Mouse (Mus musculus) small intestine, adult 2 months (tissue): ENCODE measurements at regions not wholly inside any gene's neighbourhood (a gene's known extent, or its start where the extent isn't known, plus 50 kb on each side); places are given as distances from the start of the nearest gene placed in this dataset.
"Not testable (repeated sequence)": the region's sequence is repeated elsewhere in the genome, so short reads cannot be mapped to it uniquely, and the experiment has no call there.

Experiments
- H3K27ac ChIP-seq: fragments of 200-500 bp; 2 replicates; pipeline ENCODE4 v1.5.1; 2012; ENCODE audit warnings: low read depth, low read length, control low read depth, inconsistent platforms; ENCODE audit not compliant: insufficient read depth
- H3K27me3 ChIP-seq: fragments of 200-500 bp; 2 replicates; pipeline ENCODE4 v1.6.1; 2012; ENCODE audit warnings: mild to moderate bottlenecking, moderate library complexity, low read length, inconsistent platforms; ENCODE audit not compliant: control insufficient read depth, insufficient read depth
- H3K36me3 ChIP-seq: fragments of 200-500 bp; 2 replicates; pipeline ENCODE4 v1.6.1; 2012; ENCODE audit warnings: mild to moderate bottlenecking, low read length, control low read depth, inconsistent platforms; ENCODE audit not compliant: control insufficient read depth, insufficient read depth
- H3K4me1 ChIP-seq: fragments of 200-500 bp; 2 replicates; pipeline ENCODE4 v1.6.1; 2012; ENCODE audit warnings: low read length, inconsistent platforms, mixed read lengths; ENCODE audit not compliant: control insufficient read depth, insufficient read depth, insufficient read length
- H3K4me3 ChIP-seq: fragments of 200-500 bp; 2 replicates; pipeline ENCODE4 v1.5.1; 2012; ENCODE audit warnings: low read depth, mild to moderate bottlenecking, control low read depth, inconsistent platforms, low read length, moderate library complexity
- CTCF ChIP-seq: fragments of 200-500 bp; IDR thresholded peaks from 2 replicates; pipeline ENCODE4 v1.5.1; 2012; ENCODE audit warnings: low read depth, mild to moderate bottlenecking, control low read depth, inconsistent platforms, low read length, moderate library complexity, mixed read lengths; ENCODE audit not compliant: insufficient replicate concordance, insufficient read length; ENCODE audit errors: extremely low read depth
- POLR2A ChIP-seq: fragments of 200-500 bp; IDR thresholded peaks from 2 replicates; pipeline ENCODE4 v1.6.1; 2012; ENCODE audit warnings: low read depth, mild to moderate bottlenecking, control low read depth, inconsistent platforms, low read length, moderate library complexity
- WGBS: fragments of 180-500 bp; shearing (Covaris S2); methylation state at CpG from one replicate; pipeline ENCODE4 v1.1.7; 2018; 5-methylcytosine and 5-hydroxymethylcytosine counted together

GRCm38 (mm10) chr5:132971046-132971445, 427.9 kb upstream of the Auts2 start:
- H3K4me1 ChIP-seq: no peaks in the 10 kb centered on the region
- H3K4me3 ChIP-seq: no peak overlapping the region
- WGBS: 81% methylated on average over 7 of the region's 7 CpGs
- H3K27ac ChIP-seq: no peak overlapping the region
- no peaks in the 10 kb centered on the region for H3K36me3 ChIP-seq
- TF ChIP-seq CTCF (no peak), POLR2A (no peak)
- no peaks in the 10 kb centered on the region for H3K27me3 ChIP-seq

- Histone ChIP-seq H3K4me3 (no peak overlapping the region), H3K36me3 (no peaks in the 10 kb centered on the region), H3K27me3 (no peaks in the 10 kb centered on the region), H3K4me1 (no peaks in the 10 kb centered on the region), H3K27ac (no peak overlapping the region)
- TF ChIP-seq POLR2A (no peak), CTCF (no peak)
- 82% methylated on average over 5 of the region's 5 CpGs for WGBS
Observed at GRCm38 (mm10) chr5:132969376-132969775, 426.2 kb upstream of the Auts2 start.

DNA sequence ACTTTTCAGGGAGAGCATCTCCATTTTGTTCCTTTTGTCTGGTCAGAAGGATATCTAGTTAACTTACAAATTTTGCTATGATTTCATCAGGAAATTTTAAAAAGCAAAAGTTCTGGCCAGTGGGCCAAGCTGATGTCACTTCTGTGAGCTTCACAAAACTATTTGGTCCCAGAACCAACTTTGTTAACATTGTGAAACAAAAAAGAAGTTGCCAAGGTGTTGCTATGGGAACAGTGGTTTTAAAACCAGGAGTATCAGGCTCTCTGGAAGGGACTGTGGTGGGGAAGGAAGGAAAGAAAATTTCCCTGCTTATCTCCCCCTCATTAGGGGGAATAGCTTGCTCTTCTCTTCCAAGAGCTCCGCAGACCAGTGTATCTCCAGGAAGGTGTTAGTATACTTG, 416.8 kb upstream of the Auts2 start:
- WGBS: 64% methylated on average over 1 of the region's 1 CpGs
- Histone ChIP-seq H3K4me3 (no peak overlapping the region), H3K27ac (no peak overlapping the region), H3K4me1 (no peaks in the 10 kb centered on the region), H3K36me3 (no peaks in the 10 kb centered on the region), H3K27me3 (no peaks in the 10 kb centered on the region)
- TF ChIP-seq POLR2A: no peak
- TF ChIP-seq CTCF: no peak

GRCm38 (mm10) chr5:132956184-132956583, 413.0 kb upstream of the Auts2 start:
- H3K4me3 ChIP-seq: no peak overlapping the region
- H3K27me3 ChIP-seq: no peaks in the 10 kb centered on the region
- TF ChIP-seq CTCF (no peak), POLR2A (no peak)
- no peaks in the 10 kb centered on the region for H3K36me3 ChIP-seq
- H3K4me1 ChIP-seq: no peaks in the 10 kb centered on the region
- H3K27ac ChIP-seq: no peak overlapping the region
- 62% methylated on average over 5 of the region's 5 CpGs for WGBS

GRCm38 (mm10) chr5:132955051-132955450, 411.9 kb upstream of the Auts2 start:
- no peak for TF ChIP-seq CTCF
- TF ChIP-seq POLR2A: no peak
- 86% methylated on average over 8 of the region's 8 CpGs for WGBS
- no peaks in the 10 kb centered on the region for H3K36me3 ChIP-seq
- no peak overlapping the region for H3K4me3 ChIP-seq
- H3K27me3 ChIP-seq: no peaks in the 10 kb centered on the region
- no peak overlapping the region for H3K27ac ChIP-seq
- no peaks in the 10 kb centered on the region for H3K4me1 ChIP-seq

DNA sequence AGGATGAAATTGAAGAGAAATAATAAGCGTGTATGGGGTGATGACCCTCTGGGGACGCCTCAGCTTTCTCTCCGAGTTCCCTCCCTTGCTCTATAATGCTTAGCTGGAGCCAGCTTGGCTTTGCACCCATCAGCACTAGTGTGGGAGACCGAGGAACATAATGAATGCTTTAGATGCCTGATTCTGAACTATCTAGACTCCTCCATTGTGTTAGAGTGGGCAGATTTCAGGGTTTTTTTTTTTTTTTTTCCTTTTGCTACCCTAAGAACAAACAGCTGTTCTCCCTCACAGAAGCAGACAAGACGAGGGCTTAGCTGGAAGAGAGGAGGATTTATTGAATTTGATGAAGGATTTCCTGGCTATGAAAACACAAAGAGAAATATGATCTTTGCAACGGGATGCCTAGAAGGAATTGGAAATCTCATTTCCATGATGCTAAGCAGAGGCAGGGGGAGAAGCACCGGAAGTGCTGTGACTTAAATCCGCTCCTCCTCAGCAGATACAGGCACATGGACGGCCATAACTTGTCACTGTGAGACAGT, 390.4 kb upstream of the Auts2 start:
- Histone ChIP-seq H3K4me3 (no peak overlapping the region), H3K4me1 (no peaks in the 10 kb centered on the region), H3K27me3 (no peaks in the 10 kb centered on the region), H3K36me3 (no peaks in the 10 kb centered on the region), H3K27ac (no peak overlapping the region)
- WGBS: 69% methylated on average over 9 of the region's 9 CpGs
- TF ChIP-seq POLR2A (no peak), CTCF (no peak)

DNA sequence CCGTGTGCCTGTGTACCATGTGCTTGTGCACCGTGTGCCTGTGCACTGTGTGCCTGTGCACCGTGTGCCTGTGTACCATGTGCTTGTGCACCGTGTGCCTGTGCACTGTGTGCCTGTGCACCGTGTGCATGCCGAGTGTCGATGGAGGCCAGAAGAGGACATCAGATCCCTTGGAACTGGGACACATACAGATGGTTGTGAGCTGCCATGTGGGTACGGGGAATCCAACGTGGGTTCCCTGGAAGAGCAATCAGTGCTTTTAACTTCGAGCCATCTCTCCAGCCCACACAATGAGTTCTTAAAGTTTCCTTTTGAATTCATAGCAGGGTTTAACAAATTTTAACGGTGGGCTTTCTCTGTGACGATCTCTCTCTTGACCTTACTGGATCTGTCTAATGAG, 386.8 kb upstream of the Auts2 start:
- H3K27ac ChIP-seq, H3K36me3 ChIP-seq, H3K27me3 ChIP-seq, H3K4me1 ChIP-seq, H3K4me3 ChIP-seq: not testable (repeated sequence)
- WGBS: 91% methylated on average over 12 of the region's 12 CpGs

DNA sequence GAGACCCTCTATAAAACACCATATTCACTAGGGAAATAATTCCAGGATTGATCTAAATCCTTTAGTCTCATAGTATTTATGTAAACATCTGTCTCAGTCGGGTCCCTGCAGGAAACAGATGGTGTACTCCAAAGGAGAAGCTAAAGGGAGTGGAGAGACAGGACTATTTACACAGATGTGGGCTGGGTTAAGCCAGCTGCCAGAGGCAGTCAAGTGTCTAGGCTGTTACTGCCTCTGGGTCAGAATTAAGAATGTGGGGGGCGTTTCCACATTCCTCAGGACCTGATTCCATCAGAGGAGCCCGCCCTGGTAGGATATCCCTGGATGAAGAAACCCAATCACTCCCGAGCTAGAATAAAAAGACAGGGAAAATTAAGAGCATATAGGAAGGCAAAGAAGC, 380.2 kb upstream of the Auts2 start:
- no peaks in the 10 kb centered on the region for H3K4me1 ChIP-seq
- H3K27ac ChIP-seq: no peak overlapping the region
- WGBS: 11% methylated on average over 4 of the region's 4 CpGs
- no peaks in the 10 kb centered on the region for H3K27me3 ChIP-seq
- no peaks in the 10 kb centered on the region for H3K36me3 ChIP-seq
- no peak overlapping the region for H3K4me3 ChIP-seq
- no peak for TF ChIP-seq CTCF
- no peak for TF ChIP-seq POLR2A
